Mouse (Mus musculus) right cerebral cortex, postnatal 14 days (tissue): ENCODE results near the gene Zfp383.
A peak's percentile ranks its signal among the peaks of the same experiment; 100 is the strongest.
"Not testable (repeated sequence)": the region's sequence is repeated elsewhere in the genome, so short reads cannot be mapped to it uniquely, and the experiment has no call there.

Source experiments
- DNase-seq: peaks from one replicate; pipeline ENCODE4 v3.0.0; 2022

The Zfp383 gene

GRCm38 (mm10) chr7:29908130-29908950, at the start of gene Zfp383:
Gene Zfp383 (plus strand): TSS chr7:29908223.
- peak; percentile 73 for DNase-seq

DNA sequence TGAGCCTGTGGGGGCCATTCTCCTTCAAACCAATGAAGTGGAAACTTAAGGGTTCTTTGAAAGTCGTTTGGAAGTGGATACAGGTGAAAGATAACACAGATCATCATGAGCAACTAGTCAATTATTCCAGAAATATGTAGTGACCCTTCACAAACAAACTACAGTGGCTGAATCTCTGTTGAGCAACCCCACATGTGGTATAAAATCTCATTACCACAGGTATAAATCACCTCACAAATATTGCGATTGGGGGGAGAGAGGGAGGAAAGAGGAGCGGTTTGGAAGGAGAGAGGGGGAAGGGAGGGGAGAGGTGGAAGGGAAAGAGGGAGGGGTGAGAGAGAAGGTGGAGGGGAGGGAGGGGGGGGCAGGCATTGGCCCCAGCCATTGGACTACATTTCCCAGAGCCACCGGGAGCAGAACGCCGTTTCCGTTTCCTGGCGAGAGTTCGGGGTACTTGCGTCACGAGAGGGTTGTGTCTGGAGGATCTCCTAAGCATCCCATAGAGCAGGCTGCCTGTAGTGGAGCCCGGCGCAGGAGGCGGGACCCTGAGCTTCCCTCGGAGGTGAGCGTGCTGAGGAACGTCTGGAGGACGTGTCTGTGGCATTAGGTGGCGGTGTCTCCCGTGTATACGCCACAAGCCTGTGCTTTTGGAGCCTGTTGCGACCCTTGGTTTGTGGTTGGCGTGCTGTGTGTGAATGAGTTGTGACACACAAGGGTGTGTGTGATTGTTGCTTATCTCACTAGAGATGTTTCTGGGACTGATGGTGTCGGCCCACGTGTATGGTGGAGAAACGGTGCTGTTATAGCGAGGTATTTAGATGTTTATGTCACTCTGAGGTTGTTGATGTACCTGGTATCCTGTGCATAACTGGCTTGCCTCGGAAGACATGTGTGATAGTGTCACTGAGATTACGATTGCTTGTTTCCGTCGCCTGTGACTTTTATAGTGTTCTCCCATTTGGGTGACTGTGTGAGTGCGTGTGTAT, 48.2 kb upstream of the Zfp383 start, which contains the start of gene Zfp420:
Gene Zfp420 (plus strand): TSS at position 448 of the 986 bp plus-strand sequence.
- peak; percentile 90 for DNase-seq

- no peak for DNase-seq
These were observed 46.4 kb upstream of the Zfp383 start for GRCm38 (mm10) chr7:29861660-29862059.

DNA sequence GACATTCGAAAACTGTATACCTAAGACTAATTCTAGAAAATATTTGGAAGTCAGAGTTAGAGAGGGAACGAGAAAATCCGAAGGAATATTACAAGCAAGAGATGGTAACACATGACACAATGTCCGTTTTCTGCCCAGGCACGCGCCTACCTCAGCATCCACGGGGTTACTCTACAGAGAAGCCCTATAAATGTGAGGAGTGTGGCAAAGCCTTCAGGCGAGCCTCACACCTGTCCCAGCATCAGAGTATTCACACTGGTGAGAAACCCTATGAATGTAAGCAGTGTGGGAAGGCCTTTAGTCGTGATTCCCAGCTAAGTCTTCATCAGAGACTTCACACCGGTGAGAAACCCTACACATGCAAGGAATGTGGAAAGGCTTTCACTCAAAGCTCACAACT, 33.8 kb upstream of the Zfp383 start:
- DNase-seq = no peak

- DNase-seq = not testable (repeated sequence)
These were observed 30.5 kb upstream of the Zfp383 start for GRCm38 (mm10) chr7:29877561-29877960.

DNA sequence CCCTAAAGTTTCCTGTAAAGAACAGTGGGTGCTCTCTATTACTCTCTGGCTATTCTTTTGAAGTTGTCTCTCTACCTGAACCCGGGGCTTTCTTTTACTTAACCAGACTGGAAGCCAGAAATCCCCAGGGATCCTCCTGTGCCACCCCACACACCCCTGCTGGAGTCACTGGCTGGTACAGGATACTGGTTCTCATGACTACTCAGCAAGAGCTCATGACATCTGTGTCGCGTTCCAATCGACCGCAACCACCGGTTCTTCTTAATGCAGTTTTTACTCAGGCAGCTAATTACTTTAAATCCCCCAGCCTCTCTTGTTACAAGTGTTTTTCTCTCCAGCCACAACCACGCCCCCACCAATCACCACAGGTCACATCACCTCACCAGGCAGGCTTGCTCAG, 28.0 kb upstream of the Zfp383 start:
- no peak for DNase-seq

DNA sequence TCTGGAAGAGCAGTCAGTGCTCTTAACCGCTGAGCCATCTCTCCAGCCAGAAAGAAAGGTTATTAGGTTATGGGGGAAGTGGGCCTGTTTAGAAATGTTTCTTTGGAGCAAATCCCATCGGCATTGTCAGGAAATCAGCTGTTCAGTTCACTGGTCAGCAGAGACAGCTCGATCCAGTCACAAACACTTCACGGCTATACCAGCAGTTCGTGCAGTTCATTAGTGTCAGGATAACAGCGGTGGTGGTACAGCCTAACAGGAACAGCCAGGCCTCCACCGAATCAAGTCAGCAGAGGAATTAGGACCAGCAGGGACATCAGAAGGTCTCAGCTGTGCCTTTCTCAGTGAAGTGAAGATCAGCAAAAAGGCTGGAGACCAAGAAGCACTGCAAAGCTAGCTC, 27.1 kb upstream of the Zfp383 start:
- DNase-seq = no peak

DNA sequence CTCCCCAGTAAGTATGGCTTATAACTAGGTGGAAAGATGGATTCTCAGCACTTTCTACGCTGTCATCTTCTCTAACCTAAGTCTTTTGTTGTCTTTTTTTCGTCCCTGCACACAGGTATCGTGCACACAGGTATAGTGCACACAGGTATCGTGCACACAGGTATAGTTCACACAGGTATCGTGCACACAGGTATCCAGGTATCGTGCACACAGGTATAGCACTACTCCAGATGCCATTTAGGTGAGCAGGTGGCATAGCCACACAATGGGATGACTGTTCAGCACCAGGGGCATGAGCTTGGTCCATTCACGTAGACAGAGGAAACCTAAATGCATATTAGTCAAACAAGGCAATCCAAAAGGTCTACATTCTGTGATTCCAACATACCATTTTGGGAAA, 17.5 kb upstream of the Zfp383 start:
- DNase-seq = no peak

GRCm38 (mm10) chr7:29892756-29893155, 15.3 kb upstream of the Zfp383 start:
- no peak for DNase-seq

- no peak for DNase-seq
These were observed 9.7 kb upstream of the Zfp383 start for GRCm38 (mm10) chr7:29898351-29898750.

DNA sequence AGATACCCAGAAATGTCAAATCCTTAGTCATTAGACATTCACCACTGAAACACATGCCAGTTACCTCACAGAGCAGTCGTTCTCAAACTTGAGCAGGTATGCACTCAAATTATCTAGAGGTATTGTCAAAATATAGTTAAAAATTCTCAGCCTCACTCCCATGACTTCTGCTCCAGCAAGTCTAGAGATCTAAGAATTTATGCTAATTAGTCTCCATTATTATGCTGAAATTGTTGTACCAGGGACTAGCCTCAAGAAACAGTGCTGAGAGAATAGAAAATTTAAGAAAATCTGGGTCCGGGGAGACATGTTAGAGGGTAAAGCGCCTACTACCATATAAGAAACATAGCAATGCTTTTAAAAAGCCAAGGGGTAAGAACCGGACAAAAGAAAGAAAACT, 3.9 kb upstream of the Zfp383 start:
- no peak for DNase-seq

- DNase-seq = peak; percentile 38
These were observed 1.9 kb upstream of the Zfp383 start, which contains the start of gene Zfp27 for GRCm38 (mm10) chr7:29905966-29906681. Gene Zfp27 (minus strand): TSS chr7:29906572.

GRCm38 (mm10) chr7:29906682-29907058, 1.4 kb upstream of the Zfp383 start:
- DNase-seq = no peak

DNA sequence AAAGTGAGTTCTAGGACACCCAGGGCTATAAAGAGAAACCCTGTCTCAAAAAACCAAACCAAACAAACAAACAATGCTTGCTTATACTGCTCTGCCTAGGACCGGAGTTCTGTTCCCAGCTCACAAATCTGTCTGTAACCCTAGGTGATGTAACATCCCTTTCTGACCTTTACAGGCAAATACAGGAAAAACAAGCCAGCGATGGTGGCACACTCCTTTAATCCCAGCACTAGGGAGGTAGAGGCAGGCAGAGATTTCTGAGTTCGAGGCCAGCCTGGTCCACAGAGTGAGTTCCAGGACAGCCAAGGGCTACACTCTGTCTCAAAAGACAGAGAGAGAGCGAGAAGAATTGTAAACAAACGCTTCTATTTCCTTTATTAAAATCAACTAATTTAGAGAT, 817 bp upstream of the Zfp383 start:
- DNase-seq = no peak

DNA sequence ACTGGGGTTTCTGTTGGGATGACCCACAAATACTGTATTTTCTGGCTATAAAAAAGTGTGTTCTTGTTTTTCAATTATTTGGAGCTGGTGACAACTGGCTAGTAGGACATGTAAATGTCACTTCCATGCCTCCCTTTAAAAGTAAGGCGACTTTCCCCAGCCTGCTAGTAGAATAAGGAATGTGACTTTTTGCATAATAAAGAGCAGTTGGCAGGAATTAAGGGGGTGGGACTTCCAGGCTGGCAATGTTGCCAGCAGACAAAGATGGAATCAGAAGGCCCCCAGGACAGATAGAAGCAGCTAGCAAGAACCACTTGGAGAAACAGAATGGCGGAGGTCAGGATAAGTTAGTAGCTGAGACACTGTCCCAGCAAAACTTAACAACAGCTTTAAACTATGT, 2.2 kb downstream of the Zfp383 start:
- DNase-seq = no peak

GRCm38 (mm10) chr7:29912172-29912571, 4.1 kb downstream of the Zfp383 start:
- DNase-seq = no peak

GRCm38 (mm10) chr7:29917371-29918061, 9.5 kb downstream of the Zfp383 start:
- no peak for DNase-seq

DNA sequence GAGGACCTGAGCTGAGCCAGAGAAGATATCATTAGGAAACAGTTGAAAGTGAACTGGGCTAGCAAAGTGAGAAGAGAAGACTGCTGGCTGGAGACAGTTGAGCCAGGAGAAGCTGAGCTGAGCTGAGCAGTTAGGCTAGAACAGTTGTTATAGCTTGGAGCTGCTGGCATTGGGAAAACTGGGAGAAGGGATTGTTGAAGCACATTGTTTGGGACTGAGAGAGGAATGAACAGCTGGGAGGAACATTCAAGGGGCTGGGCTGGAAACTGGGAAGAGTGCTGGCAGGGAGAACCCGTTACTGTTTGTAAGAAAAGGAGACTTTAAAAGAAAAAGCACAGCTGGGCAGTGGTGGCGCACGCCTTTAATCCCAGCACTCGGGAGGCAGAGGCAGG, 10.0 kb downstream of the Zfp383 start:
- DNase-seq = no peak

DNA sequence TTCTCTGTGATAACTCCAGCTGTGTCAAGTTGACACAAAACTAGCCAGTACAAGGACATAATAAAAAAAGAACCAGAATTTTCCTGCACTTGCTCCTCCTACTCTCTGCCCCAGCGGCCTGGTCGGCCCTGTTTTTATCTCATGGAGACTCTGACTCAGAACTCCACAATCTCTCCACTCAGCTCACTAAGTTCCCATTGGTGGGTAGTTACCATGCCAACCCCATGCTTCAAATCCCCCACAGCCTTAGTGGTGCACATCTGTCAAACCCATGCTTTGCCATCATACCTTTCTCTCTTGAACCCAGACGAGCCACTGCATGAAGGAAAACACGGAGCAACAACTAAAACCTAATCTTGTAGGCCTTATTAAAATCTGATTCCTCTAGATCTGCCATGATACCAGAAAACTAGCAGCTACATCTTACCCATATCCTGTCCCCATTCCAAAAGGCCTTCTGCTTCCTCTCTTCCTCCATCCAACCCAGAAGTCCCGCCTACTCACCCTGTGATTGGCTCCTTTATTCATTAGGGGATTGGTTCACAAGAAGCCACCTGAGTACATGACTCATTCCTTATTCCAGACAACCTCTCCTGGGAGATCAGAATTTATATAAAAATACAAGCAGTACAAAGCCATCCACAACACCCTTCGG, 13.5 kb downstream of the Zfp383 start:
- DNase-seq = no peak

- no peak for DNase-seq
These were observed 14.8 kb downstream of the Zfp383 start for GRCm38 (mm10) chr7:29922780-29923179.

DNA sequence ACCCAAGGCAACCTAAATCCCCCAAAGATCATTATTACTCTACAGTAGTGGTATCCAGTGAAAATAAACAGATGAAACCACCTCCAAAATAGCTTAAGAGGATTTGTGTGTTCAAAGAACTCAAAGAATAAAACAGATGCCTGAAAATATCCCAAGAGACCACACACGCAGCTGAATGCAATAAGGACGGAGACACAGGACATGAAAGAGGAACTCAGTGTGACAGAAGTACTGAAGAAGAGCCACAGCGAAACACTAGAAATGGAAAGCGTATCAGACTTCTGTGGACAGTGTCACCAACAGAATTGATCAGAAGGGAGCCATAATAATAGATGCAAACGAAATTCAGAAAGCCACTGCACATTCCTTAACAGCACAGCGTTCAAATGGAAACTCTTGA, 30.8 kb downstream of the Zfp383 start:
- DNase-seq = no peak

GRCm38 (mm10) chr7:29941027-29941426, 33.0 kb downstream of the Zfp383 start:
- no peak for DNase-seq
